Mouse (Mus musculus): Measurements from ENCODE around the gene Gm20388. TPM values are rescaled to one million over a fixed set of nuclear protein-coding genes. Genes with fewer than 3 reads are reported as not detected.
"Not testable (repeated sequence)": the region's sequence is repeated elsewhere in the genome, so short reads cannot be mapped to it uniquely, and the experiment has no call there.

Gm20388 gene
- polyA plus RNA-seq, 1 experiment from 2014 or later, result 5.5 TPM

- Histone ChIP-seq H3K36me3 (peaks cover 42% of the 10 kb centered on the region), H3K9ac (no peak overlapping the region), H3K4me1 (no peaks in the 10 kb centered on the region), H3K4me2 (no peak overlapping the region), H3K27ac (no peak overlapping the region), H3K4me3 (no peak overlapping the region), H3K9me3 (no peaks in the 10 kb centered on the region), H3K27me3 (no peaks in the 10 kb centered on the region)
- 75% methylated on average over 12 of the region's 12 CpGs for WGBS
- no peak for ATAC-seq (ENCODE audit: borderline replicate concordance, extremely low read depth, low FRiP score, low TSS enrichment)
Observed at GRCm38 (mm10) chr8:123097786-123098584, 3187.3 kb downstream of the Gm20388 start.

GRCm38 (mm10) chr8:123100288-123100687 is 3189.6 kb downstream of the Gm20388 start:
- Histone ChIP-seq H3K36me3 (peaks cover 41% of the 10 kb centered on the region), H3K27ac (no peak overlapping the region), H3K9me3 (no peaks in the 10 kb centered on the region), H3K27me3 (no peaks in the 10 kb centered on the region), H3K4me1 (peaks cover 11% of the 10 kb centered on the region), H3K4me2 (no peak overlapping the region), H3K9ac (no peak overlapping the region), H3K4me3 (no peak overlapping the region)
- no peak for ATAC-seq (ENCODE audit: borderline replicate concordance, extremely low read depth, low FRiP score, low TSS enrichment)
- WGBS, result 49% methylated on average over 8 of the region's 8 CpGs

GRCm38 (mm10) chr8:123101244-123101643 is 3190.6 kb downstream of the Gm20388 start:
- ATAC-seq (ENCODE audit: borderline replicate concordance, extremely low read depth, low FRiP score, low TSS enrichment), result no peak
- no peak overlapping the region for H3K9ac ChIP-seq
- peaks cover 11% of the 10 kb centered on the region for H3K4me1 ChIP-seq
- peaks cover 44% of the 10 kb centered on the region for H3K36me3 ChIP-seq
- H3K27me3 ChIP-seq, result no peaks in the 10 kb centered on the region
- peak overlapping the region; percentile 79; the same call in 1 of the 2 replicates for H3K4me2 ChIP-seq
- 71% methylated on average over 4 of the region's 4 CpGs for WGBS
- H3K27ac ChIP-seq, result no peak overlapping the region
- peak overlapping the region; percentile 78; the same call in 1 of the 2 replicates for H3K4me3 ChIP-seq
- no peaks in the 10 kb centered on the region for H3K9me3 ChIP-seq

GRCm38 (mm10) chr8:123101735-123102685 is 3191.4 kb downstream of the Gm20388 start, which contains the start of gene Rpl13:
Gene Rpl13 (plus strand): TSS chr8:123102350.
- Histone ChIP-seq H3K27me3 (no peaks in the 10 kb centered on the region), H3K9ac (peak within 1 kb of the TSS; percentile 98), H3K4me1 (peaks cover 11% of the 10 kb centered on the region), H3K4me3 (peak within 1 kb of the TSS; percentile 78), H3K27ac (peak within 1 kb of the TSS; percentile 93), H3K4me2 (peak within 1 kb of the TSS; percentile 87), H3K36me3 (peaks cover 42% of the 10 kb centered on the region), H3K9me3 (no peaks in the 10 kb centered on the region)
- peak; percentile 95 for ATAC-seq (ENCODE audit: borderline replicate concordance, extremely low read depth, low FRiP score, low TSS enrichment)
- 1% methylated on average over 53 of the region's 56 CpGs for WGBS

GRCm38 (mm10) chr8:123102855-123103254 is 3192.2 kb downstream of the Gm20388 start:
- H3K9ac ChIP-seq, result peak overlapping the region; percentile 98
- peaks cover 11% of the 10 kb centered on the region for H3K4me1 ChIP-seq
- WGBS, result 4% methylated on average over 26 of the region's 26 CpGs
- H3K36me3 ChIP-seq, result peaks cover 34% of the 10 kb centered on the region
- H3K9me3 ChIP-seq; H3K27me3 ChIP-seq; ATAC-seq (ENCODE audit: borderline replicate concordance, extremely low read depth, low FRiP score, low TSS enrichment): not testable (repeated sequence)
- H3K4me2 ChIP-seq, result peak overlapping the region; percentile 87
- H3K4me3 ChIP-seq, result peak overlapping the region; percentile 78
- H3K27ac ChIP-seq, result peak overlapping the region; percentile 93

- no peak for ATAC-seq (ENCODE audit: borderline replicate concordance, extremely low read depth, low FRiP score, low TSS enrichment)
- Histone ChIP-seq H3K4me3 (peak overlapping the region; percentile 78), H3K27me3 (no peaks in the 10 kb centered on the region), H3K9me3 (no peaks in the 10 kb centered on the region), H3K4me2 (peak overlapping the region; percentile 87), H3K9ac (peak overlapping the region; percentile 98), H3K27ac (peak overlapping the region; percentile 93), H3K36me3 (peaks cover 30% of the 10 kb centered on the region), H3K4me1 (peaks cover 11% of the 10 kb centered on the region)
- WGBS, result 9% methylated on average over 15 of the region's 15 CpGs
Observed at GRCm38 (mm10) chr8:123103285-123103684, 3192.6 kb downstream of the Gm20388 start.

GRCm38 (mm10) chr8:123104046-123104767 is 3193.6 kb downstream of the Gm20388 start:
- H3K4me3 ChIP-seq, result peak overlapping the region; percentile 78
- ATAC-seq (ENCODE audit: borderline replicate concordance, extremely low read depth, low FRiP score, low TSS enrichment), result no peak
- H3K27ac ChIP-seq, result no peak overlapping the region
- no peaks in the 10 kb centered on the region for H3K9me3 ChIP-seq
- H3K4me1 ChIP-seq, result peaks cover 11% of the 10 kb centered on the region
- peak overlapping the region; percentile 98 for H3K9ac ChIP-seq
- peaks cover 27% of the 10 kb centered on the region for H3K36me3 ChIP-seq
- peak overlapping the region; percentile 87 for H3K4me2 ChIP-seq
- H3K27me3 ChIP-seq, result no peaks in the 10 kb centered on the region
- 74% methylated on average over 6 of the region's 6 CpGs for WGBS

GRCm38 (mm10) chr8:123105553-123106326 is 3195.1 kb downstream of the Gm20388 start:
- Histone ChIP-seq H3K27ac (no peak overlapping the region), H3K4me1 (peaks cover 11% of the 10 kb centered on the region), H3K9me3 (no peaks in the 10 kb centered on the region), H3K4me2 (no peak overlapping the region), H3K36me3 (peaks cover 27% of the 10 kb centered on the region), H3K9ac (no peak overlapping the region), H3K4me3 (no peak overlapping the region), H3K27me3 (no peaks in the 10 kb centered on the region)
- ATAC-seq (ENCODE audit: borderline replicate concordance, extremely low read depth, low FRiP score, low TSS enrichment), result no peak
- WGBS, result 58% methylated on average over 5 of the region's 5 CpGs

- H3K27me3 ChIP-seq, result no peaks in the 10 kb centered on the region
- no peaks in the 10 kb centered on the region for H3K9me3 ChIP-seq
- peaks cover 11% of the 10 kb centered on the region for H3K4me1 ChIP-seq
- no peak overlapping the region for H3K4me3 ChIP-seq
- 54% methylated on average over 2 of the region's 2 CpGs for WGBS
- H3K9ac ChIP-seq, result no peak overlapping the region
- no peak overlapping the region for H3K4me2 ChIP-seq
- H3K27ac ChIP-seq, result no peak overlapping the region
- ATAC-seq (ENCODE audit: borderline replicate concordance, extremely low read depth, low FRiP score, low TSS enrichment), result no peak
- H3K36me3 ChIP-seq, result peaks cover 27% of the 10 kb centered on the region
Observed at GRCm38 (mm10) chr8:123106531-123106930, 3195.9 kb downstream of the Gm20388 start.

GRCm38 (mm10) chr8:123108010-123108409 is 3197.4 kb downstream of the Gm20388 start:
- no peak overlapping the region for H3K4me2 ChIP-seq
- peaks cover 27% of the 10 kb centered on the region for H3K36me3 ChIP-seq
- WGBS, result 59% methylated on average over 1 of the region's 1 CpGs
- no peaks in the 10 kb centered on the region for H3K27me3 ChIP-seq
- no peak for ATAC-seq (ENCODE audit: borderline replicate concordance, extremely low read depth, low FRiP score, low TSS enrichment)
- no peak overlapping the region for H3K27ac ChIP-seq
- H3K9me3 ChIP-seq, result no peaks in the 10 kb centered on the region
- no peak overlapping the region for H3K4me3 ChIP-seq
- H3K4me1 ChIP-seq, result peaks cover 14% of the 10 kb centered on the region
- H3K9ac ChIP-seq, result no peak overlapping the region

GRCm38 (mm10) chr8:123108953-123109352 is 3198.3 kb downstream of the Gm20388 start:
- Histone ChIP-seq H3K9ac (no peak overlapping the region), H3K9me3 (no peaks in the 10 kb centered on the region), H3K4me1 (peaks cover 8% of the 10 kb centered on the region), H3K4me3 (no peak overlapping the region), H3K36me3 (peaks cover 18% of the 10 kb centered on the region), H3K4me2 (no peak overlapping the region), H3K27ac (no peak overlapping the region), H3K27me3 (no peaks in the 10 kb centered on the region)
- WGBS, result 83% methylated on average over 5 of the region's 5 CpGs
- ATAC-seq (ENCODE audit: borderline replicate concordance, extremely low read depth, low FRiP score, low TSS enrichment), result no peak

Data from lung, embryonic 15.5 days (tissue).